Mouse (Mus musculus) spleen, postnatal 36 days (tissue): ENCODE results near the gene Slc30a3.
"Not testable (repeated sequence)": the region's sequence is repeated elsewhere in the genome, so short reads cannot be mapped to it uniquely, and the experiment has no call there.

Experiments used
- DNase-seq, 2 experiments: peaks; one replicate each; pipeline ENCODE4 v3.0.0; 2022; ENCODE audit warnings: low spot score in 2 of 2, mixed read lengths in 1 of 2

The Slc30a3 gene

GRCm38 (mm10) chr5:31093151-31094041 lies 14.6 kb downstream of the Slc30a3 start:
- DNase-seq: peak; percentile 27

- no peak for DNase-seq
These were observed 15.6 kb downstream of the Slc30a3 start for GRCm38 (mm10) chr5:31092231-31092975.

GRCm38 (mm10) chr5:31087131-31087530 lies 20.9 kb downstream of the Slc30a3 start:
- no peak for DNase-seq

GRCm38 (mm10) chr5:31086606-31087005 lies 21.4 kb downstream of the Slc30a3 start:
- no peak for DNase-seq

GRCm38 (mm10) chr5:31083949-31084348 lies 24.1 kb downstream of the Slc30a3 start:
- peak; percentile 56 to 59 for DNase-seq

GRCm38 (mm10) chr5:31082935-31083625 lies 25.0 kb downstream of the Slc30a3 start:
- DNase-seq: peak; percentile 44 to 48

- DNase-seq: peak; percentile 65 to 75
These were observed 25.7 kb downstream of the Slc30a3 start for GRCm38 (mm10) chr5:31082355-31082754.

GRCm38 (mm10) chr5:31081386-31081785 lies 26.7 kb downstream of the Slc30a3 start:
- DNase-seq: peak; percentile 22 to 29

GRCm38 (mm10) chr5:31080795-31081164 lies 27.3 kb downstream of the Slc30a3 start:
- no peak for DNase-seq

- DNase-seq: no peak
These were observed 27.8 kb downstream of the Slc30a3 start for GRCm38 (mm10) chr5:31080059-31080794.

GRCm38 (mm10) chr5:31076346-31076745 lies 31.7 kb downstream of the Slc30a3 start:
- DNase-seq: no peak

- DNase-seq: no peak
These were observed 34.9 kb downstream of the Slc30a3 start for GRCm38 (mm10) chr5:31073176-31073575.

GRCm38 (mm10) chr5:31071821-31072220 lies 36.2 kb downstream of the Slc30a3 start:
- no peak for DNase-seq

- DNase-seq: no peak
These were observed 37.0 kb downstream of the Slc30a3 start for GRCm38 (mm10) chr5:31071059-31071458.

- DNase-seq: no peak
These were observed 38.2 kb downstream of the Slc30a3 start for GRCm38 (mm10) chr5:31069810-31070209.

GRCm38 (mm10) chr5:31055216-31056140 lies 52.6 kb downstream of the Slc30a3 start:
- DNase-seq: peak in 1 of 2 experiments; percentile 6

GRCm38 (mm10) chr5:31054261-31055215 lies 53.5 kb downstream of the Slc30a3 start, which contains the start of gene Cad:
Gene Cad (plus strand): TSS chr5:31054780.
- peak; percentile 92 to 93 for DNase-seq

GRCm38 (mm10) chr5:31053728-31054127 lies 54.3 kb downstream of the Slc30a3 start:
- DNase-seq: not testable (repeated sequence)

- no peak for DNase-seq
These were observed 57.6 kb downstream of the Slc30a3 start for GRCm38 (mm10) chr5:31050427-31050826.
